Mouse (Mus musculus) small intestine, adult 2 months (tissue): ENCODE results near the gene Gast.

Experiments
- CTCF ChIP-seq: fragments of 200-500 bp; IDR thresholded peaks from 2 replicates; pipeline ENCODE4 v1.5.1; 2012; ENCODE audit warnings: low read depth, mild to moderate bottlenecking, control low read depth, inconsistent platforms, low read length, moderate library complexity, mixed read lengths; ENCODE audit not compliant: insufficient replicate concordance, insufficient read length; ENCODE audit errors: extremely low read depth
- POLR2A ChIP-seq: fragments of 200-500 bp; IDR thresholded peaks from 2 replicates; pipeline ENCODE4 v1.6.1; 2012; ENCODE audit warnings: low read depth, mild to moderate bottlenecking, control low read depth, inconsistent platforms, low read length, moderate library complexity

DNA sequence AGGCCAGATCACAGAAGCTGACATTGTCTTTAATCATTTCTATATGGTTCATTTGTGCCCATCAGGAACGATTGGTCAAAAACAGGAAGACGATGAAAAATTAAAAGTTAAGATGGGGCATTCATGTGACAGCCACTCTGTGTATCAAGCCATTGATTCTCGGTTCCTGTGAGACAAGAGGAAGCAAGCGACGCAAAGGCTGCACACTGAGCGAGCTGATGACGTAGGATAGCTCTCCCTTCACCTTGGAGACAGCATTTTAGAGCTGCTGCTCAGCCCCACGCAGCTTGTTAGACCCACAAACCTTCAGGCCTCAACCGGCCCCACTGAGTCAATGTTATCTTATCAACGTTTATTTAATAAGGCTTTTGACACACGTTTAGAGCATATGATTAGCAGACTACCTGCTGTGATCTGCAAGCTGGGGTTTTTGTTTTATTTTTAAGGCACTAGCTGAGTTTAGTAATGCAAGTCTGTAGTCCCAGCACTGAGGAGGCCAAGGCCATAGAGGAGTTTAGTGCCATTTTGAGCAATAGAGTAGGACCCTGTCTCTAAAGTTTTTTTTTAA lies 9.1 kb upstream of the Gast start:
- TF ChIP-seq POLR2A (no peak), CTCF (no peak)
